Mouse (Mus musculus) hindbrain, embryonic 11.5 days (tissue): ENCODE measurements at regions not wholly inside any gene's neighbourhood (a gene's known extent, or its start where the extent isn't known, plus 50 kb on each side); places are given as distances from the start of the nearest gene placed in this dataset.

ENCODE experiments used
- microRNA counts: library from miRNA; unstranded; fragments of <30 nt; microRNA quantifications from one replicate; lab custom pipeline; 2015

MicroRNAs encoded in the stretch of these regions (microRNA counts, 519-probe panel; counts per million panel counts)
- microRNA mmu-miR-135a (lab: Ali Mortazavi, UCI) = 6,677 counts per million, percentile 94 among the panel's probes with 10 or more counts
